Mouse (Mus musculus): ENCODE data around the gene Cacna1d.

The Cacna1d gene

GRCm38 (mm10) chr14:30255701-30256400 is 235.4 kb downstream of the Cacna1d start:
- DNase-seq, result no peak

GRCm38 (mm10) chr14:30254776-30255175 is 236.5 kb downstream of the Cacna1d start:
- DNase-seq, result no peak

GRCm38 (mm10) chr14:30252824-30253223 is 238.4 kb downstream of the Cacna1d start:
- no peak for DNase-seq

- DNase-seq, result no peak
Observed at GRCm38 (mm10) chr14:30251351-30251750, 239.9 kb downstream of the Cacna1d start.

- DNase-seq, result no peak
Observed at GRCm38 (mm10) chr14:30249591-30249990, 241.7 kb downstream of the Cacna1d start.

GRCm38 (mm10) chr14:30248811-30249210 is 242.4 kb downstream of the Cacna1d start:
- no peak for DNase-seq

GRCm38 (mm10) chr14:30248121-30248520 is 243.1 kb downstream of the Cacna1d start:
- no peak for DNase-seq

- DNase-seq, result no peak
Observed at GRCm38 (mm10) chr14:30247606-30248005, 243.6 kb downstream of the Cacna1d start.

GRCm38 (mm10) chr14:30244776-30245175 is 246.5 kb downstream of the Cacna1d start:
- no peak for DNase-seq

GRCm38 (mm10) chr14:30242818-30243205 is 248.4 kb downstream of the Cacna1d start:
- no peak for DNase-seq

GRCm38 (mm10) chr14:30242166-30242817 is 249.0 kb downstream of the Cacna1d start:
- no peak for DNase-seq

- no peak for DNase-seq
Observed at GRCm38 (mm10) chr14:30240916-30241515, 250.2 kb downstream of the Cacna1d start.

- DNase-seq, result no peak
Observed at GRCm38 (mm10) chr14:30238807-30239206, 252.4 kb downstream of the Cacna1d start.

GRCm38 (mm10) chr14:30225161-30225560 is 266.1 kb downstream of the Cacna1d start:
- DNase-seq, result no peak

- DNase-seq, result no peak
Observed at GRCm38 (mm10) chr14:30222101-30222500, 269.2 kb downstream of the Cacna1d start.

GRCm38 (mm10) chr14:30219851-30220250 is 271.4 kb downstream of the Cacna1d start:
- no peak for DNase-seq

- no peak for DNase-seq
Observed at GRCm38 (mm10) chr14:30218114-30218513, 273.1 kb downstream of the Cacna1d start.

- no peak for DNase-seq
Observed at GRCm38 (mm10) chr14:30217124-30217523, 274.1 kb downstream of the Cacna1d start.

- no peak for DNase-seq
Observed at GRCm38 (mm10) chr14:30208156-30208555, 283.1 kb downstream of the Cacna1d start.

- no peak for DNase-seq
Observed at GRCm38 (mm10) chr14:30205821-30206220, 285.4 kb downstream of the Cacna1d start.

- DNase-seq, result no peak
Observed at GRCm38 (mm10) chr14:30204526-30204925, 286.7 kb downstream of the Cacna1d start.

- no peak for DNase-seq
Observed at GRCm38 (mm10) chr14:30200310-30200709, 290.9 kb downstream of the Cacna1d start.

GRCm38 (mm10) chr14:30198882-30199281 is 292.4 kb downstream of the Cacna1d start:
- no peak for DNase-seq

- DNase-seq, result no peak
Observed at GRCm38 (mm10) chr14:30198116-30198515, 293.1 kb downstream of the Cacna1d start.
